Mouse (Mus musculus) heart, postnatal 0 days (tissue): ENCODE data around the gene 4931406P16Rik. TPM values are rescaled to one million over a fixed set of nuclear protein-coding genes. Genes with fewer than 3 reads are reported as not detected.

Source experiments
- ATAC-seq: fragments of 200-750 bp; cut with Nextera tagmentation; 2 replicates; pipeline ENCODE4 v1.8.0; 2017; ENCODE audit warnings: low read depth, moderate number of reproducible peaks, moderate library complexity; ENCODE audit not compliant: insufficient read depth
- DNase-seq: peaks from one replicate; pipeline ENCODE4 v3.0.0-alpha.2; 2016; ENCODE audit warnings: low spot score
- H3K27ac ChIP-seq: fragments of 300-500 bp; sonication (generic); 2 replicates; pipeline ENCODE4 v1.5.1; 2014; ENCODE audit warnings: low read depth, mild to moderate bottlenecking
- H3K27me3 ChIP-seq: fragments of 300-500 bp; sonication (generic); 2 replicates; pipeline ENCODE4 v1.6.1; 2014; ENCODE audit warnings: low read length, mixed read lengths; ENCODE audit not compliant: control insufficient read depth, insufficient read depth
- H3K36me3 ChIP-seq: fragments of 300-500 bp; sonication (generic); replicated peaks from 2 replicates; pipeline ENCODE4 v1.6.1; 2014; ENCODE audit warnings: low read length, mixed read lengths; ENCODE audit not compliant: control insufficient read depth, insufficient read depth
- H3K4me1 ChIP-seq: fragments of 300-500 bp; sonication (generic); 2 replicates; pipeline ENCODE4 v1.6.1; 2014; ENCODE audit warnings: antibody characterized with exemption; ENCODE audit not compliant: control insufficient read depth, insufficient read depth
- H3K4me2 ChIP-seq: fragments of 300-500 bp; sonication (generic); 2 replicates; pipeline ENCODE4 v1.6.1; 2014; ENCODE audit warnings: low read depth, mild to moderate bottlenecking, low read length, moderate library complexity
- H3K4me3 ChIP-seq: fragments of 300-500 bp; sonication (generic); 2 replicates; pipeline ENCODE4 v1.5.1; 2014; ENCODE audit warnings: low read depth, low read length
- H3K9ac ChIP-seq: fragments of 300-500 bp; sonication (generic); replicated peaks from 2 replicates; pipeline ENCODE4 v1.6.1; 2014; ENCODE audit warnings: low read depth, low read length, mixed read lengths
- H3K9me3 ChIP-seq: fragments of 300-500 bp; sonication (generic); replicated peaks from 2 replicates; pipeline ENCODE4 v1.6.1; 2016; ENCODE audit warnings: low read length; ENCODE audit not compliant: control insufficient read depth
- CTCF ChIP-seq: IDR thresholded peaks from 2 replicates; pipeline ENCODE4 v1.5.1; 2016; ENCODE audit warnings: antibody characterized with exemption, control low read depth, low read depth
- EP300 ChIP-seq: IDR thresholded peaks from 2 replicates; pipeline ENCODE4 v1.6.1; 2016; ENCODE audit warnings: antibody characterized with exemption, low read depth
- WGBS: fragments of 180-500 bp; shearing (Covaris S2); extraction: QIAGEN DNeasy Blood & Tissue Kit; methylation state at CpG from one replicate; pipeline ENCODE4 v1.1.7; 2014; 5-methylcytosine and 5-hydroxymethylcytosine counted together
- polyA plus RNA-seq: library from polyadenylated mRNA; unstranded; fragments of >200 nt; fragmentation: Nextera tagmentation; extraction: Ambion mirVana; gene quantifications from 2 replicates; pipeline ENCODE4 v1.2.1, GENCODE M21; 2015
- total RNA-seq: library from RNA; depleted of rRNA; stranded (reverse); fragments of >200 nt; gene quantifications from 2 replicates; pipeline ENCODE4 v1.2.3, GENCODE M21; 2014; ENCODE audit warnings: low replicate concordance

The 4931406P16Rik gene
- total and polyA plus RNA-seq, 2 experiments from 2014 or later = 25.4 to 62.1 TPM

- Histone ChIP-seq H3K4me1 (peaks cover 10% of the 10 kb centered on the region), H3K27ac (no peak overlapping the region), H3K4me2 (no peak overlapping the region), H3K36me3 (peaks cover 99% of the 10 kb centered on the region), H3K9me3 (no peaks in the 10 kb centered on the region), H3K9ac (no peak overlapping the region), H3K27me3 (no peaks in the 10 kb centered on the region), H3K4me3 (no peak overlapping the region)
- no peak for TF ChIP-seq EP300
- no peak for TF ChIP-seq CTCF
- DNase-seq (no peak), ATAC-seq (no peak)
- 91% methylated on average over 10 of the region's 10 CpGs for WGBS
These were observed 91.0 kb downstream of the 4931406P16Rik start for GRCm38 (mm10) chr7:34222340-34222739.

GRCm38 (mm10) chr7:34221594-34222250 is 91.6 kb downstream of the 4931406P16Rik start:
- no peak overlapping the region for H3K9ac ChIP-seq
- H3K9me3 ChIP-seq = no peaks in the 10 kb centered on the region
- WGBS = 67% methylated on average over 9 of the region's 9 CpGs
- DNase-seq (no peak), ATAC-seq (no peak)
- H3K4me1 ChIP-seq = peaks cover 4% of the 10 kb centered on the region
- H3K36me3 ChIP-seq = peaks cover 97% of the 10 kb centered on the region
- H3K27ac ChIP-seq = no peak overlapping the region
- no peak overlapping the region for H3K4me3 ChIP-seq
- no peak overlapping the region for H3K4me2 ChIP-seq
- no peaks in the 10 kb centered on the region for H3K27me3 ChIP-seq
- TF ChIP-seq CTCF (no peak), EP300 (no peak)

GRCm38 (mm10) chr7:34218496-34218895 is 94.9 kb downstream of the 4931406P16Rik start:
- H3K36me3 ChIP-seq = peaks cover 99% of the 10 kb centered on the region
- no peak for DNase-seq
- H3K9me3 ChIP-seq = no peaks in the 10 kb centered on the region
- 72% methylated on average over 1 of the region's 1 CpGs for WGBS
- H3K27me3 ChIP-seq = no peaks in the 10 kb centered on the region
- TF ChIP-seq CTCF (no peak), EP300 (no peak)
- H3K9ac ChIP-seq = no peak overlapping the region
- H3K27ac ChIP-seq = no peak overlapping the region
- H3K4me3 ChIP-seq = no peak overlapping the region
- H3K4me1 ChIP-seq = no peaks in the 10 kb centered on the region
- H3K4me2 ChIP-seq = no peak overlapping the region
- no peak for ATAC-seq

DNA sequence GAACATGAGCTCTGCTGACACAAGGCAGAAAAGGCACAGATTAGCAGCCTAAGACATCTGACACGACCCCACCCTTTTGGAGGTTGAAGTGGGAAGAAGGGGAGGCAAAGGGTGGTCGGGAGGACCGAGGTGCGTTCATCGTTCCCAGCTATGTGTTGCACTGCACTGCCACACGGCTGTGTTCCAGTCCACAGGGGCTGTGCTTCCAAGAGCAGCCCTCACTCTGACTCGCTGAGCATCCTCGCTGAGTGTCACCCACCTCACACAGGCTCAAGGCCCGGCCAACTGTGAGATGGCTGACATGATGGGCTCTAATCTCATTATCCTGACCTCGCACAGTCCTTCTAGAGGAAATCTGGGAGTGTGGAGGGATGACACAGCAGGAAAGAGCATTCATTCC is 96.9 kb downstream of the 4931406P16Rik start:
- DNase-seq (no peak), ATAC-seq (no peak)
- no peak overlapping the region for H3K4me3 ChIP-seq
- no peaks in the 10 kb centered on the region for H3K4me1 ChIP-seq
- H3K9ac ChIP-seq = no peak overlapping the region
- H3K36me3 ChIP-seq = peaks cover 99% of the 10 kb centered on the region
- H3K27me3 ChIP-seq = no peaks in the 10 kb centered on the region
- no peak overlapping the region for H3K27ac ChIP-seq
- no peak for TF ChIP-seq CTCF
- no peak for TF ChIP-seq EP300
- 88% methylated on average over 10 of the region's 10 CpGs for WGBS
- no peak overlapping the region for H3K4me2 ChIP-seq
- H3K9me3 ChIP-seq = no peaks in the 10 kb centered on the region

DNA sequence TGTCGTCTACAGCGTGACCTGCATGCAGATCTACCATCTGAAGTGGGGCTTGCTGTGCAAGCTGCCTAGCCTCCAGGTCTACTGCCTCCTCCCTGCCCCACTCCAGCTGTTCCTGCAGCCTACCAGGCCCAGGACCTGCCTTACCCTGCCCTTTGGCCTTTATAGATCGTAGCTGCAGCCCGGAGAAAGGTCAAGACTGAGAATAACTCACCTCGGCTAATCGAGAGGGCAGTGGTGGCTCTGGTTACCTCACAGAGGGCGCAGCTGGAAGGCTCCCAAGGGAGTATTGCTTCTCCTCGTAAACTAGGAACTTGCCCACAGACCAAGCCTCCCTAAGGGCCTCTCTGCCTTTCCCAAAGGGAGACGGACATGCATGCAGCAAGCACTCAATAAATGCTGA is 97.9 kb downstream of the 4931406P16Rik start:
- H3K27ac ChIP-seq = no peak overlapping the region
- H3K4me3 ChIP-seq = no peak overlapping the region
- H3K4me2 ChIP-seq = no peak overlapping the region
- no peaks in the 10 kb centered on the region for H3K9me3 ChIP-seq
- no peaks in the 10 kb centered on the region for H3K27me3 ChIP-seq
- no peak for DNase-seq
- H3K9ac ChIP-seq = no peak overlapping the region
- WGBS = 83% methylated on average over 9 of the region's 9 CpGs
- no peak for TF ChIP-seq EP300
- TF ChIP-seq CTCF = no peak
- H3K4me1 ChIP-seq = no peaks in the 10 kb centered on the region
- ATAC-seq = no peak
- H3K36me3 ChIP-seq = peaks cover 99% of the 10 kb centered on the region

DNA sequence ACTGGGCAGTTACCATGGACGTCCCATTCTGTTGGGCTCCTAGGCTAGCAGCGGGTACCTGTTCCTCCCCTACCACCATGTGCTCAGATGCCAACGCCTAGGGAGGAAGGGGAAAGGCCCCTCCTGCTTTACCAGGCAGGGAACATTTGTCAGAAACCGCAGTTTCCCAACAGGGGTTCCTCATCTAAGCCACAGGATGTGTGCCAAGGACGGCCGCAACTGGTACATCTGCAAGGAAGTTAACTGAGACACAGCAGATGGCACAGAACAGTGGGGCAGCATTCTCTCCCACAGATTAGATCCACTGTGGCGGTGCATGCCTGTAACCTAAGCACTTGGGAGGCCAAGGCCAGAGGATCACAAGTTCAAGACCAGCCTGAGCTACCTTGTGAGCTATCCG is 98.7 kb downstream of the 4931406P16Rik start:
- Histone ChIP-seq H3K36me3 (peaks cover 99% of the 10 kb centered on the region), H3K4me3 (no peak overlapping the region), H3K4me2 (no peak overlapping the region), H3K4me1 (no peaks in the 10 kb centered on the region), H3K27me3 (no peaks in the 10 kb centered on the region), H3K9ac (no peak overlapping the region), H3K27ac (no peak overlapping the region), H3K9me3 (no peaks in the 10 kb centered on the region)
- TF ChIP-seq EP300 (no peak), CTCF (no peak)
- no peak for DNase-seq
- ATAC-seq = no peak
- 90% methylated on average over 8 of the region's 8 CpGs for WGBS
